Mouse (Mus musculus) midbrain, embryonic 14.5 days (tissue): Measurements from ENCODE around the gene Enpp1. TPM values are rescaled to one million over a fixed set of nuclear protein-coding genes. Genes with fewer than 3 reads are reported as not detected.

Source experiments
- ATAC-seq: fragments of 200-750 bp; cut with Nextera tagmentation; 2 replicates; pipeline ENCODE4 v1.8.0; 2017; ENCODE audit warnings: moderate number of reproducible peaks, moderate library complexity; ENCODE audit not compliant: low FRiP score, low TSS enrichment
- DNase-seq: peaks from one replicate; pipeline ENCODE4 v3.0.0-alpha.2; 2015
- H3K27ac ChIP-seq: fragments of 300-500 bp; sonication (generic); replicated peaks from 2 replicates; pipeline ENCODE4 v1.5.1; 2014; ENCODE audit warnings: mild to moderate bottlenecking, low read depth, low read length, moderate library complexity
- H3K27me3 ChIP-seq: fragments of 300-500 bp; sonication (generic); 2 replicates; pipeline ENCODE4 v1.6.1; 2014; ENCODE audit warnings: low read length, control low read depth, mixed read lengths; ENCODE audit not compliant: control insufficient read depth, insufficient read depth
- H3K36me3 ChIP-seq: fragments of 300-500 bp; sonication (generic); 2 replicates; pipeline ENCODE4 v1.6.1; 2014; ENCODE audit warnings: low read length, control low read depth; ENCODE audit not compliant: control insufficient read depth, insufficient read depth
- H3K4me1 ChIP-seq: fragments of 300-500 bp; sonication (generic); 2 replicates; pipeline ENCODE4 v1.6.1; 2014; ENCODE audit warnings: mild to moderate bottlenecking, antibody characterized with exemption, low read length, control low read depth; ENCODE audit not compliant: control insufficient read depth, insufficient read depth
- H3K4me2 ChIP-seq: fragments of 300-500 bp; sonication (generic); 2 replicates; pipeline ENCODE4 v1.6.1; 2014; ENCODE audit warnings: mild to moderate bottlenecking, low read length, moderate library complexity
- H3K4me3 ChIP-seq: fragments of 300-500 bp; sonication (generic); replicated peaks from 2 replicates; pipeline ENCODE4 v1.5.1; 2014; ENCODE audit warnings: low read depth, low read length
- H3K9ac ChIP-seq: fragments of 300-500 bp; sonication (generic); replicated peaks from 2 replicates; pipeline ENCODE4 v1.6.1; 2014; ENCODE audit warnings: mild to moderate bottlenecking, low read length, moderate library complexity
- H3K9me3 ChIP-seq: fragments of 300-500 bp; sonication (generic); 2 replicates; pipeline ENCODE4 v1.6.1; 2016; ENCODE audit warnings: low read length, control low read depth, mixed read lengths; ENCODE audit not compliant: control insufficient read depth
- WGBS: fragments of 180-500 bp; shearing (Covaris S2); extraction: QIAGEN DNeasy Blood & Tissue Kit; methylation state at CpG from one replicate; pipeline ENCODE4 v1.1.7; 2014; 5-methylcytosine and 5-hydroxymethylcytosine counted together
- polyA plus RNA-seq: library from polyadenylated mRNA; unstranded; fragments of >200 nt; fragmentation: Nextera tagmentation; extraction: Ambion mirVana; gene quantifications from 2 replicates; pipeline ENCODE4 v1.2.1, GENCODE M21; 2014

The Enpp1 gene
- polyA plus RNA-seq, 1 experiment from 2014 or later = 4.2 TPM

GRCm38 (mm10) chr10:24698131-24698775, 13.7 kb downstream of the Enpp1 start:
- ATAC-seq = no peak
- 91% methylated on average over 6 of the region's 6 CpGs for WGBS

GRCm38 (mm10) chr10:24696761-24697160, 15.2 kb downstream of the Enpp1 start:
- Histone ChIP-seq H3K36me3 (no peaks in the 10 kb centered on the region), H3K9me3 (no peaks in the 10 kb centered on the region), H3K27ac (no peak overlapping the region), H3K27me3 (no peaks in the 10 kb centered on the region), H3K4me2 (no peak overlapping the region), H3K9ac (no peak overlapping the region), H3K4me1 (no peaks in the 10 kb centered on the region), H3K4me3 (no peak overlapping the region)
- no peak for ATAC-seq
- 88% methylated on average over 3 of the region's 3 CpGs for WGBS
- DNase-seq = no peak

More at GRCm38 (mm10) chr10:24698131-24698775, 13.7 kb downstream of the Enpp1 start:
- H3K9ac ChIP-seq = no peak overlapping the region
- no peaks in the 10 kb centered on the region for H3K4me1 ChIP-seq
- no peak overlapping the region for H3K4me3 ChIP-seq
- no peak overlapping the region for H3K27ac ChIP-seq
- H3K9me3 ChIP-seq = no peaks in the 10 kb centered on the region
- no peak for DNase-seq
- H3K27me3 ChIP-seq = no peaks in the 10 kb centered on the region
- H3K4me2 ChIP-seq = no peak overlapping the region
- H3K36me3 ChIP-seq = no peaks in the 10 kb centered on the region

- no peak overlapping the region for H3K27ac ChIP-seq
- H3K9me3 ChIP-seq = no peaks in the 10 kb centered on the region
- no peak for ATAC-seq
- no peaks in the 10 kb centered on the region for H3K27me3 ChIP-seq
- H3K4me3 ChIP-seq = no peak overlapping the region
- H3K9ac ChIP-seq = no peak overlapping the region
- DNase-seq = no peak
- WGBS = 83% methylated on average over 5 of the region's 5 CpGs
- no peaks in the 10 kb centered on the region for H3K36me3 ChIP-seq
- no peak overlapping the region for H3K4me2 ChIP-seq
- no peaks in the 10 kb centered on the region for H3K4me1 ChIP-seq
These were observed 16.2 kb downstream of the Enpp1 start for GRCm38 (mm10) chr10:24695786-24696185.

GRCm38 (mm10) chr10:24682518-24683104, 29.3 kb downstream of the Enpp1 start:
- WGBS = 86% methylated on average over 7 of the region's 7 CpGs
- Histone ChIP-seq H3K4me3 (no peak overlapping the region), H3K27ac (no peak overlapping the region), H3K4me2 (no peak overlapping the region), H3K27me3 (no peaks in the 10 kb centered on the region), H3K9me3 (no peaks in the 10 kb centered on the region), H3K36me3 (no peaks in the 10 kb centered on the region), H3K9ac (no peak overlapping the region), H3K4me1 (no peaks in the 10 kb centered on the region)
- no peak for ATAC-seq
- DNase-seq = no peak

GRCm38 (mm10) chr10:24677681-24678080, 34.3 kb downstream of the Enpp1 start:
- no peaks in the 10 kb centered on the region for H3K36me3 ChIP-seq
- no peaks in the 10 kb centered on the region for H3K4me1 ChIP-seq
- DNase-seq (no peak), ATAC-seq (no peak)
- no peak overlapping the region for H3K4me3 ChIP-seq
- H3K27ac ChIP-seq = no peak overlapping the region
- no peaks in the 10 kb centered on the region for H3K27me3 ChIP-seq
- WGBS = 95% methylated on average over 18 of the region's 18 CpGs
- no peaks in the 10 kb centered on the region for H3K9me3 ChIP-seq
- H3K4me2 ChIP-seq = no peak overlapping the region
- H3K9ac ChIP-seq = no peak overlapping the region

- H3K36me3 ChIP-seq = no peaks in the 10 kb centered on the region
- H3K4me2 ChIP-seq = no peak overlapping the region
- no peaks in the 10 kb centered on the region for H3K27me3 ChIP-seq
- H3K9ac ChIP-seq = no peak overlapping the region
- no peak for DNase-seq
- ATAC-seq = no peak
- H3K9me3 ChIP-seq = no peaks in the 10 kb centered on the region
- H3K27ac ChIP-seq = no peak overlapping the region
- no peak overlapping the region for H3K4me3 ChIP-seq
- H3K4me1 ChIP-seq = no peaks in the 10 kb centered on the region
- 96% methylated on average over 6 of the region's 6 CpGs for WGBS
These were observed 37.7 kb downstream of the Enpp1 start for GRCm38 (mm10) chr10:24674261-24674660.

GRCm38 (mm10) chr10:24672948-24673347, 39.0 kb downstream of the Enpp1 start:
- Histone ChIP-seq H3K27ac (no peak overlapping the region), H3K4me2 (no peak overlapping the region), H3K9ac (no peak overlapping the region), H3K9me3 (no peaks in the 10 kb centered on the region), H3K4me1 (no peaks in the 10 kb centered on the region), H3K4me3 (no peak overlapping the region), H3K36me3 (no peaks in the 10 kb centered on the region), H3K27me3 (no peaks in the 10 kb centered on the region)
- DNase-seq (no peak), ATAC-seq (no peak)
- 96% methylated on average over 2 of the region's 2 CpGs for WGBS

GRCm38 (mm10) chr10:24670548-24670947, 41.4 kb downstream of the Enpp1 start:
- Histone ChIP-seq H3K27ac (no peak overlapping the region), H3K4me1 (no peaks in the 10 kb centered on the region), H3K9me3 (no peaks in the 10 kb centered on the region), H3K4me3 (no peak overlapping the region), H3K4me2 (no peak overlapping the region), H3K36me3 (no peaks in the 10 kb centered on the region), H3K9ac (no peak overlapping the region), H3K27me3 (no peaks in the 10 kb centered on the region)
- 95% methylated on average over 6 of the region's 6 CpGs for WGBS
- ATAC-seq (no peak), DNase-seq (no peak)

- Histone ChIP-seq H3K9me3 (no peaks in the 10 kb centered on the region), H3K4me2 (no peak overlapping the region), H3K36me3 (no peaks in the 10 kb centered on the region), H3K27me3 (no peaks in the 10 kb centered on the region), H3K4me1 (no peaks in the 10 kb centered on the region), H3K9ac (no peak overlapping the region), H3K27ac (no peak overlapping the region), H3K4me3 (no peak overlapping the region)
- ATAC-seq (no peak), DNase-seq (no peak)
- 91% methylated on average over 11 of the region's 11 CpGs for WGBS
These were observed 60.9 kb downstream of the Enpp1 start for GRCm38 (mm10) chr10:24650990-24651569.
